Mouse (Mus musculus) limb, embryonic 15.5 days (tissue): Measurements from ENCODE around the gene Reg3g. TPM values are rescaled to one million over a fixed set of nuclear protein-coding genes. Genes with fewer than 3 reads are reported as not detected.
"Not testable (repeated sequence)": the region's sequence is repeated elsewhere in the genome, so short reads cannot be mapped to it uniquely, and the experiment has no call there.

ENCODE experiments used
- ATAC-seq: fragments of 200-750 bp; cut with Nextera tagmentation; 2 replicates; pipeline ENCODE4 v1.8.0; 2017; ENCODE audit warnings: low read depth, moderate TSS enrichment; ENCODE audit not compliant: insufficient number of reproducible peaks, low FRiP score, low TSS enrichment
- H3K27ac ChIP-seq: fragments of 300-500 bp; sonication (generic); 2 replicates; pipeline ENCODE4 v1.5.1; 2015; ENCODE audit warnings: moderate library complexity, mild to moderate bottlenecking, inconsistent platforms
- H3K27me3 ChIP-seq: fragments of 300-500 bp; sonication (generic); 2 replicates; pipeline ENCODE4 v1.6.1; 2015; ENCODE audit warnings: inconsistent platforms
- H3K36me3 ChIP-seq: fragments of 300-500 bp; sonication (generic); 2 replicates; pipeline ENCODE4 v1.6.1; 2015; ENCODE audit warnings: inconsistent platforms
- H3K4me1 ChIP-seq: fragments of 300-500 bp; sonication (generic); 2 replicates; pipeline ENCODE4 v1.6.1; 2015; ENCODE audit warnings: inconsistent platforms
- H3K4me2 ChIP-seq: fragments of 300-500 bp; sonication (generic); 2 replicates; pipeline ENCODE4 v1.6.1; 2015; ENCODE audit warnings: mild to moderate bottlenecking, inconsistent platforms
- H3K4me3 ChIP-seq: fragments of 300-500 bp; sonication (generic); 2 replicates; pipeline ENCODE4 v1.5.1; 2015; ENCODE audit warnings: mild to moderate bottlenecking, inconsistent platforms
- H3K9ac ChIP-seq: fragments of 300-500 bp; sonication (generic); 2 replicates; pipeline ENCODE4 v1.6.1; 2015; ENCODE audit warnings: inconsistent platforms
- H3K9me3 ChIP-seq: fragments of 300-500 bp; sonication (generic); 2 replicates; pipeline ENCODE4 v1.6.1; 2016; ENCODE audit warnings: inconsistent platforms
- WGBS: fragments of 180-500 bp; shearing (Covaris S2); methylation state at CpG from one replicate; pipeline ENCODE4 v1.1.7; 2015; 5-methylcytosine and 5-hydroxymethylcytosine counted together
- polyA plus RNA-seq: library from polyadenylated mRNA; unstranded; fragments of >200 nt; fragmentation: Nextera tagmentation; extraction: Ambion mirVana; gene quantifications from 2 replicates; pipeline ENCODE4 v1.2.1, GENCODE M21; 2015

Gene Reg3g
- polyA plus RNA-seq, 1 experiment from 2014 or later: not detected

DNA sequence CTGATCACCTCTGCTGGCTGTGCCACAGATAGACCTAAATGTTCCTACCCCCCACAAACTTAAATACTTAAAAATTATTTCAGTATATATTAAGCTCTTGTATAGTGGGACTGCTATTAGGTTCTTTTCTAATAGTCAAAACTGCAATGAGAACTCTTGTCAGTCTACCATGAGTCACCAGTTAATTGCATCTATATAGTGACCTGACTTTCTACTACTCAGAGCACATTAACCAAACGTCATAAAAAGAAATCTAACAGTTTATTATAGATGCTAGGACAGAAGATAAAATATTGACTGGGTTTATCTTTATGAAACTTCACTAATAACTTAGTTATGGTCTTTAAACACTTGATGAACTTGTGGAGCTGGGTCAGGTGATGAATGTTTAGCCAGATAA is 21.5 kb downstream of the Reg3g start:
- Histone ChIP-seq H3K4me3 (no peak overlapping the region), H3K27ac (no peak overlapping the region), H3K36me3 (no peaks in the 10 kb centered on the region), H3K9ac (no peak overlapping the region), H3K27me3 (no peaks in the 10 kb centered on the region), H3K4me2 (no peak overlapping the region), H3K4me1 (no peaks in the 10 kb centered on the region), H3K9me3 (no peaks in the 10 kb centered on the region)
- 49% methylated on average over 1 of the region's 1 CpGs for WGBS
- ATAC-seq: no peak

- Histone ChIP-seq H3K4me3 (no peak overlapping the region), H3K4me2 (no peak overlapping the region), H3K4me1 (no peaks in the 10 kb centered on the region), H3K9ac (no peak overlapping the region), H3K27me3 (no peaks in the 10 kb centered on the region), H3K9me3 (no peaks in the 10 kb centered on the region), H3K36me3 (no peaks in the 10 kb centered on the region), H3K27ac (no peak overlapping the region)
- WGBS: 76% methylated on average over 3 of the region's 3 CpGs
- no peak for ATAC-seq
Observed at GRCm38 (mm10) chr6:78425497-78425896, 43.2 kb downstream of the Reg3g start.

GRCm38 (mm10) chr6:78422411-78422810 is 46.3 kb downstream of the Reg3g start, which contains the start of gene Reg1:
Gene Reg1, plus strand, starts transcription at chr6:78422711.
- H3K4me1 ChIP-seq, H3K9ac ChIP-seq, ATAC-seq, H3K36me3 ChIP-seq, H3K4me2 ChIP-seq, H3K27me3 ChIP-seq, H3K9me3 ChIP-seq, H3K27ac ChIP-seq, H3K4me3 ChIP-seq: not testable (repeated sequence)

Other genes starting within 250 kb of the Reg3g start
- gene Reg3b, start 98.2 kb downstream of the Reg3g start, polyA plus RNA-seq: not detected in 2 replicates
- gene Reg3d, start 90.0 kb downstream of the Reg3g start, polyA plus RNA-seq: not detected in 2 replicates
- gene Reg3a, start 88.2 kb downstream of the Reg3g start, polyA plus RNA-seq: not detected in 2 replicates
- not detected in 2 replicates for gene Reg2, start 73.2 kb downstream of the Reg3g start, polyA plus RNA-seq
- not detected in 2 replicates for gene Reg1, start 46.2 kb downstream of the Reg3g start, polyA plus RNA-seq